Mouse (Mus musculus) stomach, postnatal 0 days (tissue): ENCODE data around the gene Elp1.

Source experiments
- CTCF ChIP-seq: IDR thresholded peaks from 2 replicates; pipeline ENCODE4 v1.5.1; 2016; ENCODE audit warnings: antibody characterized with exemption, low read depth, mild to moderate bottlenecking, moderate library complexity
- EP300 ChIP-seq: optimal IDR thresholded peaks from 2 replicates; pipeline ENCODE3; 2016; ENCODE audit warnings: antibody characterized with exemption

- no peak for TF ChIP-seq CTCF
- no peak for TF ChIP-seq EP300
Measured at GRCm38 (mm10) chr4:56723237-56723636, 78.9 kb downstream of the Elp1 start.
